Mouse (Mus musculus): Measurements from ENCODE around the gene Bud23.

- no peak for TF ChIP-seq CTCF (IDR thresholded peaks at IDR 0.05; ENCODE audit: borderline replicate concordance, extremely low read depth, insufficient read depth, insufficient read length)
- TF ChIP-seq POLR2A (IDR thresholded peaks at IDR 0.05; ENCODE audit: borderline replicate concordance, extremely low read depth, insufficient read depth, insufficient read length, poor library complexity, severe bottlenecking), result no peak
Observed at GRCm38 (mm10) chr5:135044575-135044974, 20.2 kb downstream of the Bud23 start.

Data from brain, embryonic 14.5 days (tissue).